Mouse (Mus musculus) C2C12 (cell line): ENCODE measurements at regions not wholly inside any gene's neighbourhood (a gene's known extent, or its start where the extent isn't known, plus 50 kb on each side); places are given as distances from the start of the nearest gene placed in this dataset.

Source experiments
- CTCF ChIP-seq: IDR thresholded peaks from one replicate; pipeline ENCODE4 v1.5.1; 2011; ENCODE audit not compliant: control insufficient read depth, insufficient read depth, insufficient read length
- MYOD1 ChIP-seq: IDR thresholded peaks from one replicate; pipeline ENCODE4 v1.6.1; 2011; ENCODE audit warnings: low read depth; ENCODE audit not compliant: control insufficient read depth, insufficient read length
- USF1 ChIP-seq: IDR thresholded peaks from one replicate; pipeline ENCODE4 v1.6.1; 2011; ENCODE audit warnings: low read depth, mild to moderate bottlenecking, control low read depth, moderate library complexity

DNA sequence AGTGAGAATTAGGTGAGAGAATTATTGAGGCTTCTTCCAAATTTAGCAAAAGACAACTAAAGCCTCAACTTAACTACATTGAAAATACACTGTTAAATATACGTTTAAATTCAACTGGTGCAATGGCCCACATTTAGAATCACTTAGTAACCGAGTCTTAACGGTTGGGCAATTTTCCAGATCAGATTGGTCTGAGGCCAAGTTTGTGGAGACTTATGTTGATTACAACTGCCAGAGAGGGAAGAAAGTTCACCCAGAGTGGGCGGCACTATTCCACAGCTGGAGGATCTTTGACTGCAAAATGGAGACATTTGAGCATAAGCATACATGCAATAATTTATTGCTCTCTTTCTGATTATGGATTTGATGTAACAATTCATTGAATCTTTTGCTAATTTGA is 146.5 kb upstream of the Tprg start:
- TF ChIP-seq CTCF: no peak
- no peak for TF ChIP-seq USF1
- TF ChIP-seq MYOD1: no peak
